Mouse (Mus musculus): ENCODE measurements around the gene Ifi27l2b. TPM values are rescaled to one million over a fixed set of nuclear protein-coding genes. Genes with fewer than 3 reads are reported as not detected.
"Not testable (repeated sequence)": the region's sequence is repeated elsewhere in the genome, so short reads cannot be mapped to it uniquely, and the experiment has no call there.

Ifi27l2b gene
- polyA plus RNA-seq, 1 experiment, result not detected

GRCm38 (mm10) chr12:103453361-103453760, 3.7 kb downstream of the Ifi27l2b start:
- no peak overlapping the region for H3K27ac ChIP-seq (ENCODE audit: insufficient read depth, low read depth, low read length)
- no peak overlapping the region for H3K4me3 ChIP-seq (ENCODE audit: insufficient read depth, low read depth, low read length)
- no peaks in the 10 kb centered on the region for H3K4me1 ChIP-seq (ENCODE audit: control insufficient read depth, insufficient read depth, low read length)
- TF ChIP-seq CTCF (IDR thresholded peaks at IDR 0.05; ENCODE audit: insufficient read depth, low read depth, low read length) (no peak), POLR2A (IDR thresholded peaks at IDR 0.05; ENCODE audit: insufficient read depth, low read depth, low read length) (no peak)

GRCm38 (mm10) chr12:103445060-103445459, 12.0 kb downstream of the Ifi27l2b start:
- WGBS, result 68% methylated on average over 3 of the region's 3 CpGs
- Histone ChIP-seq H3K4me3 (ENCODE audit: insufficient read depth, low read depth, low read length) (no peak overlapping the region), H3K27ac (ENCODE audit: insufficient read depth, low read depth, low read length) (no peak overlapping the region), H3K4me1 (ENCODE audit: control insufficient read depth, insufficient read depth, low read length) (peaks cover 3% of the 10 kb centered on the region; the same call in 1 of the 2 replicates)
- no peak for TF ChIP-seq CTCF (IDR thresholded peaks at IDR 0.05; ENCODE audit: insufficient read depth, low read depth, low read length)
- no peak for TF ChIP-seq POLR2A (IDR thresholded peaks at IDR 0.05; ENCODE audit: insufficient read depth, low read depth, low read length)

GRCm38 (mm10) chr12:103444261-103444660, 12.8 kb downstream of the Ifi27l2b start:
- 45% methylated on average over 6 of the region's 7 CpGs for WGBS
- H3K27ac ChIP-seq (ENCODE audit: insufficient read depth, low read depth, low read length); H3K4me3 ChIP-seq (ENCODE audit: insufficient read depth, low read depth, low read length); H3K4me1 ChIP-seq (ENCODE audit: control insufficient read depth, insufficient read depth, low read length): not testable (repeated sequence)

- Histone ChIP-seq H3K4me1 (ENCODE audit: control insufficient read depth, insufficient read depth, low read length) (peaks cover 3% of the 10 kb centered on the region; the same call in 1 of the 2 replicates), H3K27ac (ENCODE audit: insufficient read depth, low read depth, low read length) (no peak within 1 kb of the TSS), H3K4me3 (ENCODE audit: insufficient read depth, low read depth, low read length) (no peak within 1 kb of the TSS)
- WGBS, result 59% methylated on average over 3 of the region's 3 CpGs
- no peak for TF ChIP-seq CTCF (IDR thresholded peaks at IDR 0.05; ENCODE audit: insufficient read depth, low read depth, low read length)
- no peak for TF ChIP-seq POLR2A (IDR thresholded peaks at IDR 0.05; ENCODE audit: insufficient read depth, low read depth, low read length)
Measured at GRCm38 (mm10) chr12:103443524-103443923, 13.5 kb downstream of the Ifi27l2b start, which contains the start of gene Ifi27l2a. Gene Ifi27l2a, minus strand, starts transcription at chr12:103443680.

GRCm38 (mm10) chr12:103437601-103438000, 19.4 kb downstream of the Ifi27l2b start:
- WGBS, result 100% methylated on average over 1 of the region's 1 CpGs
- Histone ChIP-seq H3K27ac (ENCODE audit: insufficient read depth, low read depth, low read length) (no peak overlapping the region), H3K4me1 (ENCODE audit: control insufficient read depth, insufficient read depth, low read length) (no peaks in the 10 kb centered on the region), H3K4me3 (ENCODE audit: insufficient read depth, low read depth, low read length) (no peak overlapping the region)
- TF ChIP-seq CTCF (IDR thresholded peaks at IDR 0.05; ENCODE audit: insufficient read depth, low read depth, low read length) (no peak), POLR2A (IDR thresholded peaks at IDR 0.05; ENCODE audit: insufficient read depth, low read depth, low read length) (no peak)

GRCm38 (mm10) chr12:103434861-103435260, 22.2 kb downstream of the Ifi27l2b start:
- Histone ChIP-seq H3K27ac (ENCODE audit: insufficient read depth, low read depth, low read length) (no peak overlapping the region), H3K4me1 (ENCODE audit: control insufficient read depth, insufficient read depth, low read length) (no peaks in the 10 kb centered on the region), H3K4me3 (ENCODE audit: insufficient read depth, low read depth, low read length) (peak overlapping the region; percentile 1; the same call in 1 of the 2 replicates)
- TF ChIP-seq POLR2A (IDR thresholded peaks at IDR 0.05; ENCODE audit: insufficient read depth, low read depth, low read length) (no peak), CTCF (IDR thresholded peaks at IDR 0.05; ENCODE audit: insufficient read depth, low read depth, low read length) (no peak)

GRCm38 (mm10) chr12:103433986-103434731, 22.9 kb downstream of the Ifi27l2b start, which contains the start of gene Ifi27:
Gene Ifi27, plus strand, starts transcription at chr12:103434211.
- WGBS, result 53% methylated on average over 8 of the region's 8 CpGs
- Histone ChIP-seq H3K4me1 (ENCODE audit: control insufficient read depth, insufficient read depth, low read length) (no peaks in the 10 kb centered on the region), H3K27ac (ENCODE audit: insufficient read depth, low read depth, low read length) (peak within 1 kb of the TSS; percentile 56; the same call in 1 of the 2 replicates), H3K4me3 (ENCODE audit: insufficient read depth, low read depth, low read length) (peak within 1 kb of the TSS; percentile 25)
- TF ChIP-seq CTCF (IDR thresholded peaks at IDR 0.05; ENCODE audit: insufficient read depth, low read depth, low read length) (no peak), POLR2A (IDR thresholded peaks at IDR 0.05; ENCODE audit: insufficient read depth, low read depth, low read length) (no peak)

GRCm38 (mm10) chr12:103433430-103433829, 23.6 kb downstream of the Ifi27l2b start:
- TF ChIP-seq POLR2A (IDR thresholded peaks at IDR 0.05; ENCODE audit: insufficient read depth, low read depth, low read length) (no peak), CTCF (IDR thresholded peaks at IDR 0.05; ENCODE audit: insufficient read depth, low read depth, low read length) (no peak)
- Histone ChIP-seq H3K4me3 (ENCODE audit: insufficient read depth, low read depth, low read length) (no peak overlapping the region), H3K27ac (ENCODE audit: insufficient read depth, low read depth, low read length) (peak overlapping the region; percentile 56; the same call in 1 of the 2 replicates), H3K4me1 (ENCODE audit: control insufficient read depth, insufficient read depth, low read length) (no peaks in the 10 kb centered on the region)
- 63% methylated on average over 2 of the region's 2 CpGs for WGBS

GRCm38 (mm10) chr12:103426710-103427109, 30.3 kb downstream of the Ifi27l2b start:
- no peak overlapping the region for H3K4me3 ChIP-seq (ENCODE audit: insufficient read depth, low read depth, low read length)
- H3K4me1 ChIP-seq (ENCODE audit: control insufficient read depth, insufficient read depth, low read length), result peaks cover 10% of the 10 kb centered on the region
- no peak for TF ChIP-seq CTCF (IDR thresholded peaks at IDR 0.05; ENCODE audit: insufficient read depth, low read depth, low read length)
- no peak for TF ChIP-seq POLR2A (IDR thresholded peaks at IDR 0.05; ENCODE audit: insufficient read depth, low read depth, low read length)
- 89% methylated on average over 7 of the region's 7 CpGs for WGBS
- no peak overlapping the region for H3K27ac ChIP-seq (ENCODE audit: insufficient read depth, low read depth, low read length)

Measured in olfactory bulb, adult 2 months (tissue).